Mouse (Mus musculus) embryonic facial prominence, embryonic 12.5 days (tissue): ENCODE measurements around the gene Prdm11. TPM values are rescaled to one million over a fixed set of nuclear protein-coding genes. Genes with fewer than 3 reads are reported as not detected.

ENCODE experiments used
- ATAC-seq: fragments of 200-750 bp; cut with Nextera tagmentation; 2 replicates; pipeline ENCODE4 v1.8.0; 2017; ENCODE audit not compliant: insufficient number of reproducible peaks, insufficient read depth, low FRiP score, low TSS enrichment
- H3K27ac ChIP-seq: fragments of 300-500 bp; sonication (generic); 2 replicates; pipeline ENCODE4 v1.5.1; 2016; ENCODE audit warnings: mild to moderate bottlenecking
- H3K27me3 ChIP-seq: fragments of 300-500 bp; sonication (generic); 2 replicates; pipeline ENCODE4 v1.6.1; 2016; ENCODE audit warnings: mild to moderate bottlenecking, moderate library complexity
- H3K36me3 ChIP-seq: fragments of 300-500 bp; sonication (generic); 2 replicates; pipeline ENCODE4 v1.6.1; 2016; ENCODE audit warnings: mild to moderate bottlenecking
- H3K4me1 ChIP-seq: fragments of 300-500 bp; sonication (generic); 2 replicates; pipeline ENCODE4 v1.6.1; 2016
- H3K4me2 ChIP-seq: fragments of 300-500 bp; sonication (generic); replicated peaks from 2 replicates; pipeline ENCODE4 v1.6.1; 2016; ENCODE audit warnings: mild to moderate bottlenecking, moderate library complexity
- H3K4me3 ChIP-seq: fragments of 300-500 bp; sonication (generic); 2 replicates; pipeline ENCODE4 v1.5.1; 2016; ENCODE audit warnings: mild to moderate bottlenecking
- H3K9ac ChIP-seq: fragments of 300-500 bp; sonication (generic); 2 replicates; pipeline ENCODE4 v1.6.1; 2016; ENCODE audit warnings: mild to moderate bottlenecking, moderate library complexity
- H3K9me3 ChIP-seq: fragments of 300-500 bp; sonication (generic); 2 replicates; pipeline ENCODE4 v1.6.1; 2016; ENCODE audit warnings: mild to moderate bottlenecking, moderate library complexity
- WGBS: fragments of 180-500 bp; shearing (Covaris S2); methylation state at CpG from one replicate; pipeline ENCODE4 v1.1.7; 2016; 5-methylcytosine and 5-hydroxymethylcytosine counted together
- polyA plus RNA-seq: library from polyadenylated mRNA; unstranded; fragments of >200 nt; fragmentation: Nextera tagmentation; extraction: Ambion mirVana; gene quantifications from 2 replicates; pipeline ENCODE4 v1.2.1, GENCODE M21; 2016

Gene Prdm11
- polyA plus RNA-seq, 1 experiment from 2014 or later: 6.2 TPM

GRCm38 (mm10) chr2:93007967-93008685, 37.8 kb downstream of the Prdm11 start:
- no peak overlapping the region for H3K27ac ChIP-seq
- no peaks in the 10 kb centered on the region for H3K27me3 ChIP-seq
- no peak overlapping the region for H3K4me3 ChIP-seq
- ATAC-seq: no peak
- no peaks in the 10 kb centered on the region for H3K9me3 ChIP-seq
- H3K36me3 ChIP-seq: peaks cover 46% of the 10 kb centered on the region
- H3K9ac ChIP-seq: no peak overlapping the region
- H3K4me2 ChIP-seq: no peak overlapping the region
- WGBS: 91% methylated on average over 3 of the region's 3 CpGs
- no peaks in the 10 kb centered on the region for H3K4me1 ChIP-seq

GRCm38 (mm10) chr2:93005028-93005427, 40.9 kb downstream of the Prdm11 start:
- Histone ChIP-seq H3K27me3 (no peaks in the 10 kb centered on the region), H3K4me1 (no peaks in the 10 kb centered on the region), H3K9ac (no peak overlapping the region), H3K36me3 (peaks cover 47% of the 10 kb centered on the region), H3K4me3 (no peak overlapping the region), H3K27ac (no peak overlapping the region), H3K9me3 (no peaks in the 10 kb centered on the region), H3K4me2 (no peak overlapping the region)
- no peak for ATAC-seq
- WGBS: 64% methylated on average over 4 of the region's 4 CpGs

GRCm38 (mm10) chr2:92991976-92992375, 54.0 kb downstream of the Prdm11 start:
- Histone ChIP-seq H3K27me3 (no peaks in the 10 kb centered on the region), H3K9ac (no peak overlapping the region), H3K4me3 (no peak overlapping the region), H3K4me2 (no peak overlapping the region), H3K9me3 (no peaks in the 10 kb centered on the region), H3K4me1 (peaks cover 14% of the 10 kb centered on the region), H3K36me3 (peaks cover 45% of the 10 kb centered on the region), H3K27ac (no peak overlapping the region)
- 88% methylated on average over 5 of the region's 5 CpGs for WGBS
- ATAC-seq: no peak

- H3K4me3 ChIP-seq: no peak overlapping the region
- no peaks in the 10 kb centered on the region for H3K9me3 ChIP-seq
- no peak overlapping the region for H3K27ac ChIP-seq
- H3K4me1 ChIP-seq: peaks cover 18% of the 10 kb centered on the region
- no peaks in the 10 kb centered on the region for H3K27me3 ChIP-seq
- ATAC-seq: no peak
- no peak overlapping the region for H3K4me2 ChIP-seq
- H3K36me3 ChIP-seq: peaks cover 56% of the 10 kb centered on the region
- WGBS: 81% methylated on average over 9 of the region's 9 CpGs
- H3K9ac ChIP-seq: no peak overlapping the region
Observed at GRCm38 (mm10) chr2:92989593-92989992, 56.4 kb downstream of the Prdm11 start.

- H3K4me2 ChIP-seq: peak overlapping the region; percentile 24
Observed at GRCm38 (mm10) chr2:92987901-92988631, 57.9 kb downstream of the Prdm11 start.

GRCm38 (mm10) chr2:92987108-92987618, 58.8 kb downstream of the Prdm11 start:
- Histone ChIP-seq H3K27ac (0 out of 2 replicates have a peak overlapping the region, but pooled peaks have one; percentile 77), H3K36me3 (peaks cover 42% of the 10 kb centered on the region)

More at GRCm38 (mm10) chr2:92987901-92988631, 57.9 kb downstream of the Prdm11 start:
- WGBS: 12% methylated on average over 19 of the region's 19 CpGs
- peaks cover 18% of the 10 kb centered on the region for H3K4me1 ChIP-seq
- peaks cover 50% of the 10 kb centered on the region for H3K36me3 ChIP-seq
- H3K27me3 ChIP-seq: no peaks in the 10 kb centered on the region
- no peaks in the 10 kb centered on the region for H3K9me3 ChIP-seq
- peak; percentile 85 for ATAC-seq
- H3K27ac ChIP-seq: peak overlapping the region; percentile 77
- H3K4me3 ChIP-seq: no peak overlapping the region
- peak overlapping the region; percentile 41 for H3K9ac ChIP-seq

GRCm38 (mm10) chr2:92985600-92985999, 60.4 kb downstream of the Prdm11 start:
- ATAC-seq: no peak
- 61% methylated on average over 7 of the region's 7 CpGs for WGBS

More at GRCm38 (mm10) chr2:92987108-92987618, 58.8 kb downstream of the Prdm11 start:
- Histone ChIP-seq H3K4me2 (no peak overlapping the region), H3K4me1 (peaks cover 18% of the 10 kb centered on the region), H3K4me3 (no peak overlapping the region), H3K9ac (no peak overlapping the region), H3K27me3 (no peaks in the 10 kb centered on the region), H3K9me3 (no peaks in the 10 kb centered on the region)
- WGBS: 73% methylated on average over 7 of the region's 7 CpGs
- no peak for ATAC-seq

GRCm38 (mm10) chr2:92985171-92985570, 60.8 kb downstream of the Prdm11 start:
- Histone ChIP-seq H3K27me3 (no peaks in the 10 kb centered on the region), H3K4me2 (no peak overlapping the region), H3K36me3 (peaks cover 33% of the 10 kb centered on the region), H3K9me3 (no peaks in the 10 kb centered on the region), H3K27ac (no peak overlapping the region), H3K9ac (no peak overlapping the region), H3K4me1 (peaks cover 18% of the 10 kb centered on the region), H3K4me3 (no peak overlapping the region)
- no peak for ATAC-seq
- 89% methylated on average over 2 of the region's 2 CpGs for WGBS

More at GRCm38 (mm10) chr2:92985600-92985999, 60.4 kb downstream of the Prdm11 start:
- Histone ChIP-seq H3K27ac (no peak overlapping the region), H3K9me3 (no peaks in the 10 kb centered on the region), H3K36me3 (peaks cover 29% of the 10 kb centered on the region), H3K4me1 (peaks cover 18% of the 10 kb centered on the region), H3K4me2 (no peak overlapping the region), H3K4me3 (no peak overlapping the region), H3K27me3 (no peaks in the 10 kb centered on the region), H3K9ac (no peak overlapping the region)

GRCm38 (mm10) chr2:92984321-92985108, 61.5 kb downstream of the Prdm11 start:
- peaks cover 40% of the 10 kb centered on the region for H3K36me3 ChIP-seq
- no peak overlapping the region for H3K27ac ChIP-seq
- WGBS: 88% methylated on average over 7 of the region's 7 CpGs

GRCm38 (mm10) chr2:92983273-92983620, 62.7 kb downstream of the Prdm11 start:
- Histone ChIP-seq H3K4me2 (no peak overlapping the region), H3K9ac (no peak overlapping the region), H3K4me1 (peaks cover 8% of the 10 kb centered on the region), H3K9me3 (no peaks in the 10 kb centered on the region), H3K36me3 (peaks cover 47% of the 10 kb centered on the region), H3K27me3 (no peaks in the 10 kb centered on the region), H3K27ac (peak overlapping the region; percentile 7), H3K4me3 (no peak overlapping the region)
- WGBS: 89% methylated on average over 4 of the region's 4 CpGs
- ATAC-seq: no peak

More at GRCm38 (mm10) chr2:92984321-92985108, 61.5 kb downstream of the Prdm11 start:
- Histone ChIP-seq H3K4me3 (no peak overlapping the region), H3K4me1 (peaks cover 18% of the 10 kb centered on the region), H3K9me3 (no peaks in the 10 kb centered on the region), H3K9ac (no peak overlapping the region), H3K4me2 (no peak overlapping the region), H3K27me3 (no peaks in the 10 kb centered on the region)
- no peak for ATAC-seq

- H3K4me2 ChIP-seq: no peak overlapping the region
- peaks cover 50% of the 10 kb centered on the region for H3K36me3 ChIP-seq
- H3K4me1 ChIP-seq: peaks cover 4% of the 10 kb centered on the region; the same call in 1 of the 2 replicates
- H3K9me3 ChIP-seq: no peaks in the 10 kb centered on the region
- H3K27ac ChIP-seq: peak overlapping the region; percentile 7
- no peaks in the 10 kb centered on the region for H3K27me3 ChIP-seq
- ATAC-seq: no peak
- H3K9ac ChIP-seq: no peak overlapping the region
- no peak overlapping the region for H3K4me3 ChIP-seq
- WGBS: 63% methylated on average over 8 of the region's 8 CpGs
Observed at GRCm38 (mm10) chr2:92982591-92983272, 63.2 kb downstream of the Prdm11 start.
